Mouse (Mus musculus) intestine, embryonic 16.5 days (tissue): Measurements from ENCODE around the gene Slco1a1. TPM values are rescaled to one million over a fixed set of nuclear protein-coding genes. Genes with fewer than 3 reads are reported as not detected.

ENCODE experiments used
- ATAC-seq: fragments of 200-750 bp; cut with Nextera tagmentation; 2 replicates; pipeline ENCODE4 v1.8.0; 2017; ENCODE audit warnings: moderate TSS enrichment, moderate library complexity
- H3K27ac ChIP-seq: fragments of 300-500 bp; sonication (generic); 2 replicates; pipeline ENCODE4 v1.5.1; 2014; ENCODE audit warnings: mild to moderate bottlenecking, low read length
- H3K27me3 ChIP-seq: fragments of 300-500 bp; sonication (generic); replicated peaks from 2 replicates; pipeline ENCODE4 v1.6.1; 2014; ENCODE audit warnings: low read length, control low read depth, mixed read lengths; ENCODE audit not compliant: control insufficient read depth, insufficient read depth
- H3K36me3 ChIP-seq: fragments of 300-500 bp; sonication (generic); 2 replicates; pipeline ENCODE4 v1.6.1; 2014; ENCODE audit warnings: low read length, control low read depth; ENCODE audit not compliant: control insufficient read depth, insufficient read depth
- H3K4me1 ChIP-seq: fragments of 300-500 bp; sonication (generic); 2 replicates; pipeline ENCODE4 v1.6.1; 2014; ENCODE audit warnings: low read length, control low read depth, mixed read lengths; ENCODE audit not compliant: control insufficient read depth, insufficient read depth
- H3K4me2 ChIP-seq: fragments of 300-500 bp; sonication (generic); 2 replicates; pipeline ENCODE4 v1.6.1; 2014; ENCODE audit warnings: low read depth, low read length, control low read depth
- H3K4me3 ChIP-seq: fragments of 300-500 bp; sonication (generic); 2 replicates; pipeline ENCODE4 v1.5.1; 2014; ENCODE audit warnings: mild to moderate bottlenecking, low read length
- H3K9ac ChIP-seq: fragments of 300-500 bp; sonication (generic); 2 replicates; pipeline ENCODE4 v1.6.1; 2014; ENCODE audit warnings: low read depth, low read length
- H3K9me3 ChIP-seq: fragments of 300-500 bp; sonication (generic); 2 replicates; pipeline ENCODE4 v1.6.1; 2016; ENCODE audit warnings: low read length, control low read depth; ENCODE audit not compliant: control insufficient read depth
- WGBS: fragments of 180-500 bp; shearing (Covaris S2); extraction: QIAGEN DNeasy Blood & Tissue Kit; methylation state at CpG from one replicate; pipeline ENCODE4 v1.1.7; 2014; 5-methylcytosine and 5-hydroxymethylcytosine counted together
- polyA plus RNA-seq: library from polyadenylated mRNA; unstranded; fragments of >200 nt; fragmentation: Nextera tagmentation; extraction: Ambion mirVana; gene quantifications from 2 replicates; pipeline ENCODE4 v1.2.1, GENCODE M21; 2015

Slco1a1 gene
- polyA plus RNA-seq = not detected in 2 replicates

DNA sequence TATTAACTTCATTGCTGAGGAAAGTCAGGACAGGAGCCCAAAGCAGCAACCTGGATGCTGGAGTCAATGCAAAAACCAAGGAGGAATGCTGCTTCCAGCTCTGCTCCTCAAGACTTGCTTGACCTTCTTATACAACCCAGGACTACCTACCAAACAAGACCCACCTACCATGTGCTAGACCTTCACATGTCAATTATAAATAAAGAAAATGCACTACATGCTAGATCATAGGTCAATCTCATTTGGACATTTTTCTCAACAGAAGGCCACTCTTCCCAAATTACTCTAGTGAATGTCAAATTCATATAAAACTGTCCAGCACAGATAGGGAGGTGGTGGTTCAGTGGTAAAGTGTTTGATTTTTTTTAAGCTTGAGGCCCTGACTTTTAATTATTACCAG lies at the start of gene Slco1a1:
Gene Slco1a1 (minus strand): TSS at position 101 of the 400 bp plus-strand sequence.
- Histone ChIP-seq H3K4me1 (no peaks in the 10 kb centered on the region), H3K4me2 (no peak within 1 kb of the TSS), H3K36me3 (no peaks in the 10 kb centered on the region), H3K4me3 (no peak within 1 kb of the TSS), H3K9me3 (no peaks in the 10 kb centered on the region), H3K9ac (no peak within 1 kb of the TSS), H3K27ac (no peak within 1 kb of the TSS), H3K27me3 (no peaks in the 10 kb centered on the region)
- no peak for ATAC-seq

DNA sequence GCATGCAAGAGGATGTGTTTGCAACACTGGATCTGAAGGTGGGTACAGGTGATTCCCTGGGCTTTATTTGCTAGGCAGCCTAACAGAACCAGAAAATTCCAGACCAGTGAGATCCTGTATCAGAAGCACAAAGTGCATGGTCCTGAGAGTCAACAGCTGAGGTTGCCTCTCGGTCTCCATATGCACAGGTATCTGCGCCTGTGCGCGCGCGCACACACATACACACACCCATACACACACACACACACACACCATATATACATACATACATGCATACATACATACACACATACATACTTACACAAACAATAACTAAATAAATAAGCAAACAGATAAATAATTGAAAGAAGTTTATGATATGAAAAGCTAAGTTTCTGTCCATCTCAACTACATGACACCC lies 40.0 kb upstream of the Slco1a1 start:
- H3K4me2 ChIP-seq = no peak overlapping the region
- no peaks in the 10 kb centered on the region for H3K4me1 ChIP-seq
- H3K36me3 ChIP-seq = no peaks in the 10 kb centered on the region
- no peak overlapping the region for H3K27ac ChIP-seq
- no peaks in the 10 kb centered on the region for H3K27me3 ChIP-seq
- ATAC-seq = no peak
- WGBS = 98% methylated on average over 6 of the region's 6 CpGs
- no peak overlapping the region for H3K9ac ChIP-seq
- no peak overlapping the region for H3K4me3 ChIP-seq
- no peaks in the 10 kb centered on the region for H3K9me3 ChIP-seq

DNA sequence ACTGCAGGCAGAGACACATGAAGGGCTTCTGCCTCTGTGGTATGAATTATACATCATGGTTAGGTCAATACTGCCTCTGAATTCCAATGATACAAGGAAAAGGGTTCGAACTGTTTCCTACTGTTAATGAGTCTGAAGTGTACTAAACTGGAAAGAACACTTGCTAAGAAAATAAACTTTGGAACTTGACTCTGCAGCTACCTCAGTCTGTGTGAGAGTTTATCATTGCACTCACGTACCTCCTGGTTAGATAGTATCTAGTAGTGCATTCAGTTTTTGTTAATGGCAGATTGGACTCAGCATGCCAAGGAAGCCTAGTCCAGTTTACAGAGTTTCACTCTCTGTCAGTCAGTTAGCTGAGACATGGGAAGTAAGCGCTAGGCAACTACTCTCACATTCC lies 37.9 kb upstream of the Slco1a1 start:
- 74% methylated on average over 3 of the region's 3 CpGs for WGBS
- no peaks in the 10 kb centered on the region for H3K9me3 ChIP-seq
- H3K4me2 ChIP-seq = no peak overlapping the region
- H3K4me1 ChIP-seq = no peaks in the 10 kb centered on the region
- H3K9ac ChIP-seq = no peak overlapping the region
- ATAC-seq = no peak
- H3K27ac ChIP-seq = no peak overlapping the region
- H3K36me3 ChIP-seq = no peaks in the 10 kb centered on the region
- no peak overlapping the region for H3K4me3 ChIP-seq
- H3K27me3 ChIP-seq = no peaks in the 10 kb centered on the region

DNA sequence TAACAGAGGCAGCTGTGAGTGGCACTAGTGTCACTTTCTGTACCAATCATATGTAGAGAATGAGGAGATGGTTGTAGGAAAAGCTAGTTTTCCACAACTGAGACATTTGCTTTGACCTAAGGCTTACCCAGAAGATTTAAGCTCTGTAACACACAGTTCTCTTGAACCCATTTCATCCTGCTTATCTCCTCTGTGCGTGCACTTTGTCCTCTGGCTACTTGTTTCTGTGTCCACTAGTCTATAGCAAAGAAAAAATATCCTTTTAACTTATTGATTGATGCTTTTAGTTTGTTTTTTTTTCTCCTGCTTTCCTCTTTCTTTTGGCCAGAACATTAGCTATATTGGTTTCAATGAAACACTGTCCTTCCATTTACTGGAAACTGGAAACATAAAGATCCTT lies 15.7 kb upstream of the Slco1a1 start:
- no peak for ATAC-seq
- H3K27ac ChIP-seq = no peak overlapping the region
- WGBS = 67% methylated on average over 1 of the region's 1 CpGs

DNA sequence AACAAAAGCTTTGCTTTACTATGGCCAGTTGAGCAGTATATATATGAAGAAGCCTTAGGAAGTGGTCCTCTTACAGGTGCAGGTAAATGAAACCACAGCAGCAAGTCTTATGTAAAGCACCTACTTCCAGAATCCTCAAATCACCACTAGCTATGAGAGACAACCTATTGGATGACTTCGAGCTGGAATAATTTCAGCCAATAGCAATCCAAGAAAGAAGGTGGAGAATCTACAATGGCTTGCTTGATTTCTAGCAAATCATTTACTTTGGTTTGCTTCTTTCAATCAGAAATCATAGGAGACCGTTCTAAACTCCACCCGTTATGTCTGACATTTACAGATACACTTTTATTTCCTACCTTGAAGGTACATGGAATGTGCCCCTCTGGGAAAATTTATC lies 15.1 kb upstream of the Slco1a1 start:
- H3K4me2 ChIP-seq = no peak overlapping the region
- no peak overlapping the region for H3K4me3 ChIP-seq
- H3K4me1 ChIP-seq = no peaks in the 10 kb centered on the region
- no peaks in the 10 kb centered on the region for H3K36me3 ChIP-seq
- H3K9me3 ChIP-seq = no peaks in the 10 kb centered on the region
- no peak overlapping the region for H3K27ac ChIP-seq
- H3K9ac ChIP-seq = no peak overlapping the region
- WGBS = 80% methylated on average over 3 of the region's 3 CpGs
- no peaks in the 10 kb centered on the region for H3K27me3 ChIP-seq
- ATAC-seq = no peak

More for the DNA sequence above, 15.7 kb upstream of the Slco1a1 start:
- no peak overlapping the region for H3K9ac ChIP-seq
- no peak overlapping the region for H3K4me3 ChIP-seq
- no peaks in the 10 kb centered on the region for H3K4me1 ChIP-seq
- H3K36me3 ChIP-seq = no peaks in the 10 kb centered on the region
- H3K9me3 ChIP-seq = no peaks in the 10 kb centered on the region
- no peak overlapping the region for H3K4me2 ChIP-seq
- H3K27me3 ChIP-seq = no peaks in the 10 kb centered on the region

DNA sequence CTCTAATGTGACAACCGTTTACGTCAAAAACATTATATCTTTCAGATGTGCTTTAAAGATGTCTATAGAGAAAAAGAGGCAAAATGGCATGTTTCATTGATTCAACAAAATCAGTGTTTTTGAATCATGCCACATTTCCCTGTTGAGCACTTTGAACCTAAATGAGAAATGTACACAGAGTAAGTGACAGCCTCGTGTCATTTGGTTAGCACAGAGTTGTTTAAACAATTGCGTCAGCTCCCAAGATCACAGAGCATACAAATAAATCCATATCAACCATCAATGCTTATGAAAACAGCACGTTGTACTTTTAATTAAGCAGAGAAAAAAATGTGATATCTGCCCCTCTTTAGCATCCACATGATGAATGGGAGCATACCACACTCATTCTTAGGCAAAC lies 13.7 kb upstream of the Slco1a1 start:
- H3K9me3 ChIP-seq = no peaks in the 10 kb centered on the region
- 59% methylated on average over 5 of the region's 5 CpGs for WGBS

DNA sequence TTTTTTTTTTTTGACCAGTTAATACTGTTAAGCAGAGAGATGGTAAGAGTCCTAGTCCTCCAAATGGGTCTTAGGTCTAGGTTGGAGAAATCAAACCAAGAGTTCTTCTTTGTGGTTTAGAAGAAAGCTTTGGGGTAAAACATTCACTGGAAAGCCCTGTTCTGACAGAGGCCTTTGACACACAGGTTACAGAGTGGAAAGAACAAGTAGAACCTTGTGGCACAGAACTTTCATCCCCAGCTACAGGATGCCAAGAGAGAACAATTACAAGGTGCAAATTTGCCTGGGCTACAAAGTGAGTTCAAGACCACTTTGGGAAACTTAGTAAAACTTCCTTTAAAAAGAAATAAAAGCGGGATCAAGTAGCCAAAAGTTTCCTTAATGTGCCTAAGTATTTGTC lies 6.3 kb downstream of the Slco1a1 start:
- ATAC-seq = no peak
- WGBS = 90% methylated on average over 1 of the region's 1 CpGs
- no peak overlapping the region for H3K4me3 ChIP-seq
- no peaks in the 10 kb centered on the region for H3K27me3 ChIP-seq
- no peak overlapping the region for H3K4me2 ChIP-seq
- no peaks in the 10 kb centered on the region for H3K36me3 ChIP-seq
- H3K4me1 ChIP-seq = no peaks in the 10 kb centered on the region
- H3K27ac ChIP-seq = no peak overlapping the region
- H3K9ac ChIP-seq = no peak overlapping the region
- H3K9me3 ChIP-seq = no peaks in the 10 kb centered on the region

More for the DNA sequence above, 13.7 kb upstream of the Slco1a1 start:
- no peak overlapping the region for H3K27ac ChIP-seq
- no peaks in the 10 kb centered on the region for H3K36me3 ChIP-seq
- ATAC-seq = no peak
- H3K27me3 ChIP-seq = no peaks in the 10 kb centered on the region
- H3K4me2 ChIP-seq = no peak overlapping the region
- no peak overlapping the region for H3K9ac ChIP-seq
- no peak overlapping the region for H3K4me3 ChIP-seq
- no peaks in the 10 kb centered on the region for H3K4me1 ChIP-seq

DNA sequence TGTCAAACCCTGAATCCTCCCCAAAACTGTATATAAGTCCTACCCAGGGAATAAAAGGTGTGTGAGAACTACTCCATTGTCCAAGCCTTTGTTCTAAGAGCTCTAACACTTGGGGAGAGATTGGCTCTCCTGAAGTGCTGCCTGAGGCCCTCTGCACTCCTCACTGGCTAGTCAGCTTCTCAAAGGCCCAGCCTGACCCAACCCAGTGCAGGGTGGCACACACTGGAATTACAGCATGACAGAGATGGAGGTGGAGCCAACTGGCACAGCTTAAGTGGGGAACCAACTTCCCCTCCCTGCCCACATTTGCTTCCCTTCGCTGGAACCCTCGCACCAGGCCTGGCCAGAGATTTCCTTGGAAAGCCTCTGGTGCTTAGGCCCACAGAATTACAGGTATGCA lies 48.6 kb downstream of the Slco1a1 start:
- Histone ChIP-seq H3K9ac (no peak overlapping the region), H3K27me3 (no peaks in the 10 kb centered on the region), H3K4me3 (no peak overlapping the region), H3K4me1 (no peaks in the 10 kb centered on the region), H3K27ac (no peak overlapping the region), H3K9me3 (no peaks in the 10 kb centered on the region), H3K4me2 (no peak overlapping the region), H3K36me3 (no peaks in the 10 kb centered on the region)
- no peak for ATAC-seq
- 77% methylated on average over 2 of the region's 2 CpGs for WGBS

DNA sequence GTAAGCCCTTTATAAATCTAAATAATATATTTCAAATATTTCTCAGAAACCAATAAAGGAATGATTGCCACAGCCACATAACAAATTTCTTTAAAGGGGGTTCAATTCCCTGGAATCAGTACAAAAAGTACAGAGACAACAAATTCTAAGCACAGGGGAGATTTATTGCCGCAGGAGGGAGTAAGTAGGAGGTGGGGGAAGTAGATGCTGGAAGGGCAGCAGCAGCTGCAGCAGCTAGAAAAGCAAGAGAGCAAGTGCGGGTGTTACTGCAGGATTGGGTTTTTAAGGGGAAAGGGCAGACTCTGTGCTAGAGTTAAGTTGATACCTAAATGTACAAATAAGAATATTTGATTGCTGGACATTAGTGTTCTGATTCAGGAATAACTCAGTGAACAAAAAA lies 57.0 kb downstream of the Slco1a1 start:
- no peak for ATAC-seq
- no peak overlapping the region for H3K4me2 ChIP-seq
- no peaks in the 10 kb centered on the region for H3K36me3 ChIP-seq
- no peaks in the 10 kb centered on the region for H3K27me3 ChIP-seq
- H3K9me3 ChIP-seq = no peaks in the 10 kb centered on the region
- 41% methylated on average over 2 of the region's 2 CpGs for WGBS
- no peak overlapping the region for H3K4me3 ChIP-seq
- no peaks in the 10 kb centered on the region for H3K4me1 ChIP-seq
- H3K27ac ChIP-seq = no peak overlapping the region
- H3K9ac ChIP-seq = no peak overlapping the region

DNA sequence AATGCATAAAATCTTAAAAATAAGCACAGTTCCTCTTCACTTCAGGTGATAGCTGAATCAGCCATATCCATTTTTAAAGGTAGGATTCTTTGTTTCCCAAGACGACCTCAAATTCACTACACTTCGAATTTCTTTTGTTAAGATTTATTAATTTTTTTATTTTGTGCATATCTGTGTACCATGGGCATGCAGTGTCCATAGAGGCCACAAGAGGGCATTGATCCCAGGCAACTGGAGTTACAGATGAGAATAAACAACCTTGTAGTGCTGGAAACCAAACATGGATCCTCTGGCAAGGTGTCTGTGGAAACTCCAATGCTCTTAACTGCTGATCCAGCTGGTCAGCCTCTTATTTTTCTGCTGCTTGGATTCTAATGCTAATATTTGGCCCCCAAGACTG lies 58.5 kb downstream of the Slco1a1 start:
- no peak overlapping the region for H3K4me3 ChIP-seq
- no peaks in the 10 kb centered on the region for H3K9me3 ChIP-seq
- no peaks in the 10 kb centered on the region for H3K36me3 ChIP-seq
- no peak for ATAC-seq
- H3K9ac ChIP-seq = no peak overlapping the region
- no peaks in the 10 kb centered on the region for H3K4me1 ChIP-seq
- 70% methylated on average over 2 of the region's 2 CpGs for WGBS
- H3K27ac ChIP-seq = no peak overlapping the region
- H3K27me3 ChIP-seq = no peaks in the 10 kb centered on the region
- H3K4me2 ChIP-seq = no peak overlapping the region
